Mouse (Mus musculus) ZHBTc4 (cell line): ENCODE results near the gene Fibp.
A peak's percentile ranks its signal among the peaks of the same experiment; 100 is the strongest.
"Not testable (repeated sequence)": the region's sequence is repeated elsewhere in the genome, so short reads cannot be mapped to it uniquely, and the experiment has no call there.

Experiments used
- DNase-seq: peaks from one replicate; pipeline ENCODE4 v3.0.0-alpha.2; 2011; ENCODE audit warnings: low read depth, low spot score

The Fibp gene

DNA sequence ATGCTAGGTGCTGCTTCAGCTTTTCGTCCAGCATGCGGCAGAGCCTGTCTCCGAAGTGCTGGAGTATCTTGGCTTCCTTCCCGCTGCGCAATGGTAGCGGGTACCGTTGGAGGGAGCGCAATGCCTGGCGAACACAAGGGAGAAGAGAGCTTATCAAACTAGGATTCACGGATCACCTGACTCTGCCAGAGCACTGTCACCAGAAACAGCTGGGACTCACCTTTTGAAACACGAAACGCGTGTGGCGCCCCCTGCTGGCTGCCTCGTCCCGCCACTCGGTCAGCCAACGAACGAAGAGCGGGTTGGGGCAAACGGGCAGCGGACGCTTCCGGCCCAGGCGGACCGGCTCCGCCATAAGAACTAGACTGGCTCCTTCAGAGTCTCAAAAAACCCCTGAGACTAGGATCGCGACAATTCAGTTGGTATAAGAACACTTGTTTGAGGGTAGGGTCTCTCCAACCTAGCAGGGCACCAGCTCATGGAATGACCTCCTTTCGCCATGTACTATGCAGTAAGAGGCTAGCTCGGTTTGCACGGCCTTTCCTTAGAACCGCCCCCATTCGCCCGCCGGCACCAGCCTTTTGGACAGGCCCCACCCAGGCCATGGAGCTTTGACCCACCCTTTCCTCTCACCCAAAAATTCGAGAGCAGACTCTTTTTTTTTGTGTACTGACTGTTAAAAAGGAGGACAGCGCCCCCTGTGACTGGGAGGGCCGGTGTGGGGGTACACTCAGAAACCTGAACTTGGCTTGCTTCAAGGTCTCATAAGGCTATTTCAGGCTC lies 27.5 kb downstream of the Fibp start, which contains the start of gene Mus81:
Gene Mus81, minus strand, starts transcription at position 635 of the 783 bp plus-strand sequence.
- DNase-seq = peak; percentile 98

DNA sequence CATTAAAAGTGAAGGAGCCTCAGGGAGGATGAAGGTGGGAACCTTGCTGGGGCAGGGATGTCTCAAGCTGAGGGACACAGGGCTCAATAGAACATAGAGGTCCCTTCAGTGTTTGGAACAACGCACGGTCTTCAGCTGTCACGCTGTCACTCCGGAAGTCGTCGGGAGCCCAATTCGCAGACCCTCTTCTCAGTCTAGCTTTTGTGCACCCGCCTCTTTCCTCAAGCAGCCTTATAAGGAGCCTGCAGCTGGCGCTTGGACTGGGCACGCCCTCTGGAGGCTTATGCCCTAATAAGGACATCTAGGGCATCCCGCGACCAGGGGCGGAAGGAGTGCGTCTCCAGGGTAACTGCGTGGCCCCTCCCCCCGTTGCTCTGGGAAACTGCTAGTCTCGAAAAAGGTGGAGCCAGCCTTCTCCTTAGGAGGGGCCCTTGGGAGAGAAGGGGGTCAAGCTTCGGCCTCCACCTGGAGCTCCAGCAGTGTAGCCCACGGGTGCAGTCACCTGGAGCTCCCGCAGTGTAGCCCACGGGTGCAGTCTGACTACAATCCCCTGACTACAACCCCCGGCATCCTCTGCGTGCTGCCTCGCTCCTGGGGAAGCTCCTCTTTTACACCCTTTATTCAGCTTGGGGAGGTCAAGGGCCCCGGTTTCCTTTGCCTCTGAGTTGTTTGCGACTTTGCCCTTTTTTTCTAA lies 28.6 kb downstream of the Fibp start:
- peak; percentile 99 for DNase-seq

DNA sequence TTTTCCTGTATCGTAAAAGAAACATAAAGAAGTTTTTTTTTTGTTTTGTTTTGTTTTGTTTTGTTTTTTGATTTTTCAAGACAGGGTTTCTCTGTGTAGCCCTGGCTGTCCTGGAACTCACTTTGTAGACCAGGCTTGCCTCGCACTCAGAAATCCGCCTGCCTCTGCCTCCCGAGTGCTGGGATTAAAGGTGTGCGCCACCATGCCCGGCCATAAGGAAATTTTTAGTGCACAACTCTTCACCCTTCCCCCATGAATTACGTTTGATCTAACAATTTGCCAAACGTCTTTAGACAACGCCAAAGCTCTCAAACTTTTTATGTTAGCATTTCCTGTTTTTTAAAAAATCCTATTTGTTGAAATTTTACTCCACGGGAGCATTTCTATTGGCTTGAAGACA lies 29.3 kb downstream of the Fibp start:
- DNase-seq = not testable (repeated sequence)

DNA sequence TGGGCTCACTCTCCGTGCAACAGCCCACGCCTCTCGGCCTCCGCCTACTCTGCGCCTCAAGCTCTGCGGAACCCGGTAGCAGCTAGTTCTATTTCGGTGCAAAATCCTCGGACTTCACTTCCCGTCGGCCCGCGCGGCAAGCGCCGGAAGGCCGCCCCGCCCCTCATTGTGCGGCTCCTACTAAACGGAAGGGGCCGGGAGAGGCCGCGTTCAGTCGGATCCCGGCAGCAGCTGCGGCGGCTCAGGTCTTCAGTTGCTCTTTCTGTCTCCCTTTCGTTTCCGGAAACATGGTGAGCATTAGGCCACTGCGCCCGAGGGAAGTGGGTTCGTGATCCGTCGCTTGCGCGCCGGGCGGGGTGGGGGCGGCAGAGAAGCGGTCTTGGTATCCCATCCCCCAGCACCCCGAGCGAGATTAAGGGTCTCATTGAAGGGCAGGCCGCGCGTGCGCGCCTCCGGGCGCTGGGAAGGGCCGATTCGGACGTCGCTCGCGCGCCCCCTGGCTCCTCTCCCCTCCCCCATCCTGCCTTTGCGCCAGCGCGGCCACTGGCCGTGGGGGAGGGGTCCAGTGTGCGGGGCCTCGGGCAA lies 30.0 kb downstream of the Fibp start, which contains the start of gene Cfl1:
Gene Cfl1, plus strand, starts transcription at position 143 of the 585 bp plus-strand sequence.
- DNase-seq = peak; percentile 99

DNA sequence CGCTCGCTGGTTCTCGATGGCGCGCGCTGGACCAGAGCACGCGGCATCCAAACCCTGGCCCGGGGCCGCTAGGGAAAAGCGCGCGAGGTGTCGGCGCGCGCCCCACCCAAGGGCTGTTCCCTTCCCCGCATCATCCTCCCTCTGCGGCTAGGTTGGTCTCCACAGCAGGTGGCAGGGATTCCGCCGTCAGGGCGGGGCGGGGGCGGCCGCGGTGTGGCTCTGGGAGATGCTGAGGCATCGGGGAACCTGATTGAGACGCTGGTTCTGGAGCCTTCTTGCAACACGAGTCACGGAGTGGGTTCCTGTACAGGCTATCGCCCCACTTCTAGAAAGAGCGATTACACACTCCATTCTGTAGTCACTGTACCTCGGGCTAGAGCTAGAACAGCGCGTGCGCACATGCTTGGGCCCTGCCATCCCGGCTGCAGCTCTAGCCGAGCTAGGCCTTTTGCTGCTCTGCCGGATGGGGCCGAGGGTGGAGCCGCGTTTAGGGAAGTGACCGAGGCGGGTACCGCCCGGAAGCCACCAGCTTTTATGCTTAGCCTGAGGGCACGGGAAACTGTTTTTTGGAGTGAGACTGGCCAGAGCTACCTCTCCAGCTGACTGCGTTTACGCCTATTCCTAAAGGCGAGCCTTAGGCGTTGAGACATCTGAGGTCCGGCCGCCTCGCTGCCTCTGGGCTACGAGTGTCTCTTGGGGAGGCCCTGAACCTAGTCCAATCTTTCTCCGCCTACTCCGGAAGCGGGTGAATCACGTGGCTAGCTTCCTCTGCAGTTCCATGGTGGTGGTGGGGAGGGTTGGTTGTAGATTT lies 30.7 kb downstream of the Fibp start:
- peak; percentile 91 for DNase-seq

DNA sequence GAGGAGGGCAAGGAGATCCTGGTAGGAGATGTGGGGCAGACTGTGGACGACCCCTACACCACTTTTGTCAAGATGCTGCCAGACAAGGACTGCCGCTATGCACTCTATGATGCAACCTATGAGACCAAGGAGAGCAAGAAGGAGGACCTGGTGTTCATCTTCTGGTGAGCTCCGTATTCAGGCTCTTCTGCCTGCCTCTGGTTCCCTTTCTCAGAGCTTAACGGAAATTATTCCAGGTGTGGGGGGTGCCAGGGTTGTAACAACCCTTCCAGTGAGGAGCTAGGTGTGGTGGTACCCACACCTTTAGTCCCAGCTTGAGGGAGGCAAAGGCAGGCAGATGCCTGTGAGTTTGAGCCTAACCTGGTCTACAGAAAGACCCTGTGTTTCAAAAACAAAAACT lies 32.2 kb downstream of the Fibp start:
- DNase-seq = no peak

- peak; percentile 82 for DNase-seq
Observed at GRCm38 (mm10) chr19:5493301-5493721, 32.9 kb downstream of the Fibp start.

- DNase-seq = no peak
Observed at GRCm38 (mm10) chr19:5494314-5494713, 33.9 kb downstream of the Fibp start.

- peak; percentile 53 for DNase-seq
Observed at GRCm38 (mm10) chr19:5495353-5496051, 35.1 kb downstream of the Fibp start.

- no peak for DNase-seq
Observed at GRCm38 (mm10) chr19:5496052-5496370, 35.6 kb downstream of the Fibp start.

- no peak for DNase-seq
Observed at GRCm38 (mm10) chr19:5500330-5500875, 40.0 kb downstream of the Fibp start.

DNA sequence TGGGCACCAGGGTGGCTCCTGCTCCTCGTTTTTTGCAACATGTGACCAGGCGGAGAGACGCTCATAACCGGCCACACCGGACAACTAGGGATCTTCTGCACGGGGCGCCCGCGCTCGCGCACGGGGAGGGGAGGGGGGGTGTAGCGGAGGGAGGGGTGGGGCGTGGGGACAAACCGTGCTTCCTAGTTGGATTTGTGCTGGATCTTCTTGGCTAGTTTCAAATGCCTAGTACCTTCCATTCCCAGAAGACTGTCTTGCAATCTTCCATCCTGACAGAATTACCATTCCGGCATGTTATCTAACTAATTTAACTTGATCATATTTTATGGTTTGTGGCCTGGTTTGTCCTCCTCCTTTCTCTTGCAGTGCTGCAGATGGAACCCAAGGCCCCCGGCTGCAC lies 43.3 kb downstream of the Fibp start, which contains the start of gene 1700020D05Rik:
Gene 1700020D05Rik, minus strand, starts transcription at position 101 of the 400 bp plus-strand sequence.
- DNase-seq = no peak

GRCm38 (mm10) chr19:5510031-5511026 lies 49.9 kb downstream of the Fibp start, which contains the start of gene Snx32:
Gene Snx32, minus strand, starts transcription at chr19:5510538.
- DNase-seq = peak; percentile 99

GRCm38 (mm10) chr19:5511074-5511632 lies 50.7 kb downstream of the Fibp start:
- DNase-seq = peak; percentile 42

DNA sequence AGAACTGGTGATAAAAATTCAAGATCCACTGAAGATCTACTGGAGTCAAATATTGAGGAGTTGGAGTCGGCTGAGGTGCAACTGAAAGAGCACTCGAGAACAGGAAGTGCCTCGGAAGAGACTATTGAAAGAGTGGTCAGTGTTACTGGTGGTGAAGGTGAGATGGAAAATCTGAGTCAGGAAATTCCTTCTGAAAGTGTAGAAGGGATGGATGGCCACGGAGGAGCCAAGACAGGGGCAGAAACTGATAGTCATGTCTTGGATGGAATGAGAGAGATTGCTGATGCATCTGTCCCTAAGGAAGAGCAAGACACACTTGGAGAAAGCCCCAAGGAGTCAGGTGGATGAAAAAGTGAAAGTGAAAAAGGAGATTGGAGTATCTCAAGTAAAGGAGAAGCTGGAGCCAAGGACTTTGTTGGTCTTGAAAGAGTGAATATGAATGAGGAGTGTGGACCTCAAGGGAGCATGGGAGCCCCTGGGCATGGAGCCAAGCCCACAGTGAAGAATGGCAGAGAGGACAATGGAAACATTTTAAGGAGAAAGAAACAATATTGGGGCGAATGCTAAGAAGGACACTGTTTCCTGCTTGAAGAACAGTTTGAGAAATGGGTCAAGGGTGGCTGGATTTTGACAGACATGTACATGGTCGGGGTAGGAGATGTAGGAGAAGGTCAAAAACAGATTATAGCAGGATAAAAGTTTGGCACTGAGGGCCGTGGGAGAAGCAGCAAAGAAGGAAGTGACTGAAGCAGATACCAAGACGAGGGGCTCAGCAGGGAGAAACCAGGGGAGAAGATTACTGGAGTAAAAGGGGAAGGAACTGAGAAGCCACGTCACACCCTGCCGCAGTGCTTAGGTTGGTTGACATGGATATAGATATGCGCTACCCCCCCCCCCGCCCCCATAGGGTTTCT lies 51.9 kb downstream of the Fibp start:
- DNase-seq = no peak

- no peak for DNase-seq
Observed at GRCm38 (mm10) chr19:5513005-5513349, 52.6 kb downstream of the Fibp start.
